Mouse (Mus musculus) hindbrain, embryonic 16.5 days (tissue): ENCODE measurements at regions not wholly inside any gene's neighbourhood (a gene's known extent, or its start where the extent isn't known, plus 50 kb on each side); places are given as distances from the start of the nearest gene placed in this dataset.

Experiments
- ATAC-seq: fragments of 200-750 bp; cut with Nextera tagmentation; 2 replicates; pipeline ENCODE4 v1.8.0; 2017; ENCODE audit warnings: moderate TSS enrichment, moderate library complexity
- H3K27ac ChIP-seq: fragments of 300-500 bp; sonication (generic); 2 replicates; pipeline ENCODE4 v1.5.1; 2014; ENCODE audit warnings: low read depth, mild to moderate bottlenecking, control low read depth, low read length, moderate library complexity
- H3K27me3 ChIP-seq: fragments of 300-500 bp; sonication (generic); replicated peaks from 2 replicates; pipeline ENCODE4 v1.6.1; 2014; ENCODE audit warnings: low read length; ENCODE audit not compliant: control insufficient read depth, insufficient read depth
- H3K36me3 ChIP-seq: fragments of 300-500 bp; sonication (generic); 2 replicates; pipeline ENCODE4 v1.6.1; 2014; ENCODE audit warnings: mild to moderate bottlenecking, low read length, moderate library complexity, mixed read lengths; ENCODE audit not compliant: control insufficient read depth, insufficient read depth
- H3K4me1 ChIP-seq: fragments of 300-500 bp; sonication (generic); 2 replicates; pipeline ENCODE4 v1.6.1; 2014; ENCODE audit warnings: low read depth, low read length; ENCODE audit not compliant: control insufficient read depth, insufficient read depth
- H3K4me2 ChIP-seq: fragments of 300-500 bp; sonication (generic); 2 replicates; pipeline ENCODE4 v1.6.1; 2014; ENCODE audit warnings: mild to moderate bottlenecking, low read length, control low read depth, moderate library complexity
- H3K4me3 ChIP-seq: fragments of 300-500 bp; sonication (generic); 2 replicates; pipeline ENCODE4 v1.5.1; 2014; ENCODE audit warnings: mild to moderate bottlenecking, low read length, control low read depth, moderate library complexity
- H3K9ac ChIP-seq: fragments of 300-500 bp; sonication (generic); 2 replicates; pipeline ENCODE4 v1.6.1; 2014; ENCODE audit warnings: low read depth, mild to moderate bottlenecking, control low read depth, low read length, moderate library complexity
- H3K9me3 ChIP-seq: fragments of 300-500 bp; sonication (generic); 2 replicates; pipeline ENCODE4 v1.6.1; 2014; ENCODE audit warnings: mild to moderate bottlenecking, low read length, moderate library complexity; ENCODE audit not compliant: control insufficient read depth
- WGBS: fragments of 180-500 bp; shearing (Covaris S2); extraction: QIAGEN DNeasy Blood & Tissue Kit; methylation state at CpG from one replicate; pipeline ENCODE4 v1.1.7; 2014; 5-methylcytosine and 5-hydroxymethylcytosine counted together

DNA sequence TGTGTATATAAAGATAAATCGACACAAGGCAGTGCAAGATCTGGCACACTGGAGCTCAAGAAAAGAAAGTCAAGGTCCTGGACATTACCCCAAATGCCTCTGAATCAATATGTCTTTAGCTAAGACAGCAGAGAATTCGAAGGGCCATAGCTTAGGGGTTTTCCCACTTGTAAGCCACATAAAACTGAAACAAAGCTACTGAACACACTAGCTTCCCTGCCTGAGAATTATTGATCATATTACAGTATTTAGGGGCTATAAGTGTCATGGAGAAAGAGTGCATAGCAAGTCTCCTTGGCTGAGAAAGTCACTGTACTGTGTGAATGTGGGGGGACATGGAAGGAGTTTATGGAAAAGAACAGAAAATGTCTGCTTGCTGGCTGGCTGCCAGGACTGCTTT lies 207.3 kb upstream of the Htr1f start:
- no peak for ATAC-seq

DNA sequence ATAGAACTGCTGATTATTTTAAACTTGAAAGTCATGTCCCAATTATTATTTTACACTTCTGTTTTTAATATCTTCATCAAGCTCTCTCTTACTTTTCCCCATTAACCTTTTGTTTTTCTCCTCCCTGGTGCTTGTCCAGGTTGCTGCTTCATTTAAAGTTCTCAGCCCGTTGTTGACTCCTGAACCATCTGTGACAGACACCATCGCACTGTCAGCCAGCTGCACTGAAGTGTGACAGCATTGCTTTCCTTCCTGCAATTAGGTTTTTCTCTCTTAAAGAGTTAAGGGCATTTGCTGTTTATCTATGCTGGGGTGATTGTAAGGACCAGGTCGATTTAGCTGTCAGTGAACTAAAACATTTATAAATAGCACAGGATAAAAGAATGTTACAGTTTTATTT lies 205.3 kb upstream of the Pou1f1 start:
- H3K4me1 ChIP-seq: no peaks in the 10 kb centered on the region
- no peak overlapping the region for H3K4me3 ChIP-seq
- no peak overlapping the region for H3K27ac ChIP-seq
- H3K4me2 ChIP-seq: no peak overlapping the region
- H3K9me3 ChIP-seq: no peaks in the 10 kb centered on the region
- WGBS: 48% methylated on average over 3 of the region's 3 CpGs
- H3K36me3 ChIP-seq: no peaks in the 10 kb centered on the region
- no peaks in the 10 kb centered on the region for H3K27me3 ChIP-seq
- H3K9ac ChIP-seq: no peak overlapping the region
- no peak for ATAC-seq

More for the DNA sequence above, 207.3 kb upstream of the Htr1f start:
- Histone ChIP-seq H3K9ac (no peak overlapping the region), H3K27ac (no peak overlapping the region), H3K4me3 (no peak overlapping the region), H3K4me1 (no peaks in the 10 kb centered on the region), H3K36me3 (no peaks in the 10 kb centered on the region), H3K4me2 (no peak overlapping the region), H3K9me3 (no peaks in the 10 kb centered on the region), H3K27me3 (no peaks in the 10 kb centered on the region)
- WGBS: 85% methylated on average over 2 of the region's 2 CpGs

DNA sequence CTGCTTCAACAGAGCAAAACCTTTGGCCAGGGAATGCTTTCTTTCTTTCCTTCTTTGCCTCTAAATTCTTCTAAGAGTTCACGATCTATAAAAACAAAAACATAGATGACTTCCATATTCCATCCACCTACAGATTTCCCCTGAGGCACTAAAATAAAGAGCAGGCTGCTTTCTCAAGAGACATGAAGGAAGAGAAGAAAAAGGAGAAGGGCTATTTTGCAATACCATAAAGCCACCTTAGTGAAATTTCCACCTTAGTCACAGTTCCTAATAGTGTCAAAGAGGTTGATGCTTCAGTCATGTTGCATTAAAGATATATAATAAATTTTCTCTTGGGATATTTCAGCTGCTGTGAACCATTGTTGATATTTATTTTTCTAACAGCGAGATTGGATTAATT lies 187.9 kb upstream of the Pou1f1 start:
- Histone ChIP-seq H3K27me3 (no peaks in the 10 kb centered on the region), H3K4me3 (no peak overlapping the region), H3K9ac (no peak overlapping the region), H3K9me3 (no peaks in the 10 kb centered on the region), H3K4me2 (no peak overlapping the region), H3K27ac (no peak overlapping the region), H3K36me3 (no peaks in the 10 kb centered on the region), H3K4me1 (no peaks in the 10 kb centered on the region)
- ATAC-seq: no peak
- WGBS: 89% methylated on average over 2 of the region's 2 CpGs

DNA sequence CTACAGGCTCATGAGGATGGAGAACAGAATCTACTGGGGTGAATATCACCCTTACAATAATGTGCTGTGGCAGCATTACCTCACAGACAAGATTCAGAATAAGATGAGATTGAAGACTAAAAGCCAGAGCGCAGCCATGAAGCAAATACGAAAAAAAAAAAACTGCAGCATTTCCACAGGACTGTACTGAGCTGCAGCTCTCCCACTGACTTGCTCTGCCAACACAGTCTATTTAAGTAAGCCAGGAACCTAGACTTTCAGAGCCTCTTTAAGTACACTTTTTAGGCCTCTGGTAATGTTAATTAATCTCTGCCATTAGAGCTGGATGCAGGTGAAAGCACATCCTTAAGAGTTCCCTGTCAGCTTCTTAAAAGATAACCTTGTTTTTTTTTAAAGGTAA lies 181.1 kb upstream of the Pou1f1 start:
- no peak overlapping the region for H3K4me3 ChIP-seq
- H3K9ac ChIP-seq: no peak overlapping the region
- no peak overlapping the region for H3K27ac ChIP-seq
- no peaks in the 10 kb centered on the region for H3K9me3 ChIP-seq
- WGBS: 97% methylated on average over 2 of the region's 2 CpGs
- no peak for ATAC-seq
- no peaks in the 10 kb centered on the region for H3K36me3 ChIP-seq
- no peak overlapping the region for H3K4me2 ChIP-seq
- no peaks in the 10 kb centered on the region for H3K27me3 ChIP-seq
- no peaks in the 10 kb centered on the region for H3K4me1 ChIP-seq

DNA sequence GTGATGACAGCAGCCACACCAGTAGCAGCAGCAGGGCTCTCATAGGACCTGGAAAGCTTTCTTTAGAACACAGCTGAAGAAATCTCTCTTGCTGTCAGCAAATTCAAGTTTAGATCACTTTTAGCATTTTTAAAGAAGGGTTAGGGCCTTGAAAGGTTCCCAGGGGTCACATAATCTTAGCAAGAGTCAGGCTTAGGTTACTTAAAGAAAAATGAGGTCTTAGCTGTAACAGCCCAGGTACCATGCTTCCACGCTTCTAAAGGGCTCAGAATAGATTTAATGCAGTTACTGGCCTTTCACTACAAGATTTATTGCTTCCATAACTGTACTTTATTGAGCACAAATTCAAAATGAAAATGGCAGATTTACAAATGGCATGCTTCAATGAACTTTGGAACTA lies 160.4 kb upstream of the Pou1f1 start:
- Histone ChIP-seq H3K27ac (no peak overlapping the region), H3K4me1 (no peaks in the 10 kb centered on the region), H3K4me2 (no peak overlapping the region), H3K9me3 (no peaks in the 10 kb centered on the region), H3K36me3 (no peaks in the 10 kb centered on the region), H3K9ac (no peak overlapping the region), H3K4me3 (no peak overlapping the region), H3K27me3 (no peaks in the 10 kb centered on the region)
- ATAC-seq: no peak
- 87% methylated on average over 1 of the region's 1 CpGs for WGBS

DNA sequence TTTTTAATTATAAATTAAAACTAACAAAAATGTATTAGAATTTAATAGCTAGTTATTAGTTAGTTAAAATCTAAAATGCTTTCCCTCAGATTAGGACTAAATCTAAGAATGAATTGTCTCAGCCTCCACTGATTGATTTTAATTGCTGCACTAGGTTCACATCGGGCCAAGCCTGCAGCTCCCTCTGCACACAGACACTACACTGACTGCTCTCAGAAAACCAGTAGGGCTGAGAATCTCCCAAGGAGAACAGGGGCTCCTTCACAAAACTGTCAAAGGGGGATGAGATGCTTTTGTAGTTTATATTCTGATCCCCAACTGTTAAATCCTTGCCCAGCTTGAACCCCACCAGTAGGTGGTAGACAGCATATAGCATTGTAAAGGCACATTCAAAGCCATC lies 151.0 kb upstream of the Pou1f1 start:
- no peaks in the 10 kb centered on the region for H3K27me3 ChIP-seq
- H3K36me3 ChIP-seq: no peaks in the 10 kb centered on the region
- no peak overlapping the region for H3K27ac ChIP-seq
- no peak overlapping the region for H3K4me3 ChIP-seq
- 30% methylated on average over 1 of the region's 1 CpGs for WGBS
- no peak overlapping the region for H3K4me2 ChIP-seq
- ATAC-seq: no peak
- H3K4me1 ChIP-seq: no peaks in the 10 kb centered on the region
- no peak overlapping the region for H3K9ac ChIP-seq
- no peaks in the 10 kb centered on the region for H3K9me3 ChIP-seq

DNA sequence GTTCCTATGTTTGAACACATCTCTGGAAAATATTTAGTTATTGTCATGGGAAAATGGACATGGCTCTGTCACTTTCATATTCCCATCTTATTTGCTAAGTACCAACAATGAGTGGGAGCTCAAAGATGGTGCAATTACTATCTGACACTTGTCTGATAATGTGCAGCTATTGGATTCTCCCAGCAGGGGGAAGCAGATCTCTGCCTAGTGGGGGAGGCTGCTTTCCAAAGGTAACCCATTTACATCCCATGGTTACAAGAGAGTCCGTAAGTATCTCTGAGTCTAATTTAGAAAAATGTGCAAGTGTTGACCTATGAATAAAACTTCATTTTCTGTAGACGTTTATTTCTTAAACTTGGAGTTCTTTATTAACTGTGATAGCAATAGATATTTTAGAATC lies 149.4 kb upstream of the Pou1f1 start:
- H3K4me1 ChIP-seq: no peaks in the 10 kb centered on the region
- 58% methylated on average over 2 of the region's 2 CpGs for WGBS
- no peak for ATAC-seq

DNA sequence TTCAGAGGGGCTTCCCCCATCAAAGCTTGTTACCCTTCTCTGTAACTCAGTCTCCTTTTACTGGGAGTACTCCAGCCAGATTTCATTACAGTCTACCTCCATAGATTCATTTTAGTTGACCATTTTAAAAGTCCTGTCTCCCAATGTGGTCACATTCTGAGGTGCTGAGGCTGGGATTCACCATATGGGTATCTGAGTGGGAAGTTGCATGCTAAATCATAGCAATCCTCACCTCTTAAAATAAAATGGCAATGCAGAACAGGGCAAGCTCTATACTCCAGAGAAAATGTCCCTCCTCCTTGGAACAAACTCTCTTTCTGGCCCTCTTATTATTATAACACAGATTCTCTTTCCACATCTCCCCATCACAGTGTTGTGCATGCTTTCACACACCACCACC lies 143.8 kb upstream of the Pou1f1 start:
- Histone ChIP-seq H3K36me3 (no peaks in the 10 kb centered on the region), H3K9ac (no peak overlapping the region), H3K27ac (no peak overlapping the region), H3K4me2 (no peak overlapping the region), H3K4me1 (no peaks in the 10 kb centered on the region), H3K4me3 (no peak overlapping the region), H3K27me3 (no peaks in the 10 kb centered on the region), H3K9me3 (no peaks in the 10 kb centered on the region)
- no peak for ATAC-seq

More for the DNA sequence above, 149.4 kb upstream of the Pou1f1 start:
- Histone ChIP-seq H3K4me3 (no peak overlapping the region), H3K9me3 (no peaks in the 10 kb centered on the region), H3K36me3 (no peaks in the 10 kb centered on the region), H3K4me2 (no peak overlapping the region), H3K27me3 (no peaks in the 10 kb centered on the region), H3K9ac (no peak overlapping the region), H3K27ac (no peak overlapping the region)

DNA sequence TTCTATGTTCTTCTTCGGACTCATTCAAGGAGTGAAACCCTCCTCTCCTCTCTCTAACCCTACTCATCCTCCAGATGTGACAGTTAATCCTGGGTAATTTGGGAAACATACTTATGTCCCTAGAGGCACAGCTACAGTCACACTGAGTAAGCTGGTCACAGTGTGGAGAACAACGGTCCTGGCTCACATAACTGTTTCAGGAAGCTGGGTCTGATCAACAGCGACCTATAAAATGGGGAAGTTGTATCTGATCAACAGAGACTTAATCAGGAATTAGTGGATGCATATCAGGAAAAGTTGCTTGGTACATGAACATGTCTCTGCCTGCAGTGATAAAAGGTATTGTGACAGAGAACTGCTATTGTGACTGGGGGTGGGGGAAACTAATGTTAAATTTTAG lies 142.0 kb upstream of the Pou1f1 start:
- no peak overlapping the region for H3K27ac ChIP-seq
- ATAC-seq: no peak
- no peaks in the 10 kb centered on the region for H3K4me1 ChIP-seq
- no peak overlapping the region for H3K4me3 ChIP-seq
- H3K27me3 ChIP-seq: no peaks in the 10 kb centered on the region
- WGBS: 74% methylated on average over 3 of the region's 3 CpGs
- H3K9ac ChIP-seq: no peak overlapping the region
- no peaks in the 10 kb centered on the region for H3K9me3 ChIP-seq
- no peak overlapping the region for H3K4me2 ChIP-seq
- no peaks in the 10 kb centered on the region for H3K36me3 ChIP-seq

DNA sequence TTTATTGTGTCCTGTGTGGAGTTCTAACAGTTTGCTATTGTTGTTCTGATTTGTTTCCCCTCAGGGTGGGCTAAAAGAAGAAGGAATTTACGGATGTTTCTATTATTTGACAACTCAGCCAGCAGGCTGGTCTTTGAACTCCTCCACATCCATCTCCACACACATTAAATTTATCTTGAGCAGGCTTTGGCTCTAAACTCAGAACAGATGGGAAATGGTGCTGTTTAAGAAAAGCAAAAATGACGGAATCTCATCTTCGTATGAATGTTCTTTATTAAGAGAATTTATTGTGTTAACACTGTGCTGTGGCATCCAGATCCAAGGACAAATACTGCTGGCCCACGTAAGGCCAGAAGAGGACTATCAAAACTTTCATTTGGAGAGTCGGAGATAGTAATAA lies 140.4 kb upstream of the Pou1f1 start:
- 68% methylated on average over 5 of the region's 5 CpGs for WGBS
- Histone ChIP-seq H3K9ac (no peak overlapping the region), H3K36me3 (no peaks in the 10 kb centered on the region), H3K9me3 (no peaks in the 10 kb centered on the region), H3K27ac (no peak overlapping the region), H3K4me3 (no peak overlapping the region), H3K27me3 (no peaks in the 10 kb centered on the region), H3K4me2 (no peak overlapping the region), H3K4me1 (no peaks in the 10 kb centered on the region)
- ATAC-seq: no peak
